Mouse (Mus musculus) spleen, postnatal 10 days (tissue): ENCODE measurements around the gene Pitpnc1.

Experiments used
- DNase-seq, 2 experiments: peaks; one replicate each; pipeline ENCODE4 v3.0.0; 2021 to 2022; ENCODE audit warnings: low spot score in 2 of 2

Pitpnc1 gene

DNA sequence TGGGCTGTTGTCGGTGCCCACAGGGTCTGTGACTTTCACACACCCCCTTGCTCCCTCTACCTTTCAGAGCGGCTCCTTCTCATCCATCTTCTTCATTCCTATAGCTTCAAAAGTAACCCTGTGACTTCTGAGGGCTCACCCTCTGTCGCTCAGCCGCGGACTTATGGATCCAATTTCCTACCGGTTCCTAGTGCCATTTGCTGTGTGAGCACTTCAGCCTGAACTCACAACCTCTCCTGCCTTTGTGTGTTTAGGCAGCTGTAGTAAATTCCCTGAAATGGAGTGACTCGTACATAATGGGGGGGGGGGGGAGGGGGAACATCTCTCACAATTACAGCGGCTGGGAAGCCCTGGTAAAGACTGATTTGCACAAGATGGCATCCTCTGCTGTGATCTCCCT is 191.2 kb downstream of the Pitpnc1 start:
- no peak for DNase-seq

DNA sequence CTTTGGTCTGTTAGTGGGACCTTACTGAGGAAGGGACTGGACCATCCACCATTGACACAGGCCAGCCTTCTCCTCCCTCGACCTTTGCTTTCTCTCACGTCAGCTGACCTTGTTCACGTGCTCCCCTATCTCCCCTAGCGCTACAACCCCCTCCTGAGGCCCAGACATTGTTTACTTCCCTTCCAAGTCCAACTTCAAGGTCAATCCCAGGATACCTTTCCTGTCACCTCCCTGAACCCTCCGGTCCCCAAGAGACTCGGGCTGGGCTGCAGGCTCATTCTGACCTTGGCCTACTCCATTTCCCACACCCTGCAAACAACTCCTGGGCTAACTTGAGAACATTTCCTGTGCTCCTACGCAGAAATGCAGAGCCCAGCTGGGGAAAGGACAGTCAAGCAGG is 193.6 kb downstream of the Pitpnc1 start:
- DNase-seq: no peak

- no peak for DNase-seq
Observed at GRCm38 (mm10) chr11:107276337-107276736, 194.2 kb downstream of the Pitpnc1 start.

GRCm38 (mm10) chr11:107275902-107276301 is 194.6 kb downstream of the Pitpnc1 start:
- peak in 1 of 2 experiments; percentile 33 for DNase-seq

DNA sequence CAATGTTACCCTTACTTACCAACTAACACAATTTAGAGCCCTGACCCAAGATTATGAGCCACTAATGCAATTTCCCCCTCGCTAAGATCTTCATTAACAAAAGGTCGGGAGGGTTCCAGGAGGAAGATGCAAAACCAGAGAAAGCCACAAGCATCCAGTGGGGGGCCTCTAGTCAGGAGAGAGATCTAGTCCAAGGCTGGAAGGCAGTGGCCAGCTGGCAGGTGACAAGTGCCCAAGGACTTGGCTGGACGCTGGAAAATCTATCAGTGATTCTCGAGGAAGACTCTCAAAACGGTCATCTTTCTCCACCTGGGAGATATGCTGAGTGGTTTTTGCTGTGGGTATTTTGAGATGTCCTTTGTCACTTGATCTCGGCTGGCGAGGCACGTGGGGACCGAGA is 196.3 kb downstream of the Pitpnc1 start:
- DNase-seq: no peak

- DNase-seq: no peak
Observed at GRCm38 (mm10) chr11:107272351-107272975, 198.0 kb downstream of the Pitpnc1 start.

GRCm38 (mm10) chr11:107270564-107270963 is 199.9 kb downstream of the Pitpnc1 start:
- no peak for DNase-seq

- peak in 1 of 2 experiments; percentile 46 for DNase-seq
Observed at GRCm38 (mm10) chr11:107267522-107267921, 203.0 kb downstream of the Pitpnc1 start.

- DNase-seq: no peak
Observed at GRCm38 (mm10) chr11:107265861-107266260, 204.6 kb downstream of the Pitpnc1 start.

DNA sequence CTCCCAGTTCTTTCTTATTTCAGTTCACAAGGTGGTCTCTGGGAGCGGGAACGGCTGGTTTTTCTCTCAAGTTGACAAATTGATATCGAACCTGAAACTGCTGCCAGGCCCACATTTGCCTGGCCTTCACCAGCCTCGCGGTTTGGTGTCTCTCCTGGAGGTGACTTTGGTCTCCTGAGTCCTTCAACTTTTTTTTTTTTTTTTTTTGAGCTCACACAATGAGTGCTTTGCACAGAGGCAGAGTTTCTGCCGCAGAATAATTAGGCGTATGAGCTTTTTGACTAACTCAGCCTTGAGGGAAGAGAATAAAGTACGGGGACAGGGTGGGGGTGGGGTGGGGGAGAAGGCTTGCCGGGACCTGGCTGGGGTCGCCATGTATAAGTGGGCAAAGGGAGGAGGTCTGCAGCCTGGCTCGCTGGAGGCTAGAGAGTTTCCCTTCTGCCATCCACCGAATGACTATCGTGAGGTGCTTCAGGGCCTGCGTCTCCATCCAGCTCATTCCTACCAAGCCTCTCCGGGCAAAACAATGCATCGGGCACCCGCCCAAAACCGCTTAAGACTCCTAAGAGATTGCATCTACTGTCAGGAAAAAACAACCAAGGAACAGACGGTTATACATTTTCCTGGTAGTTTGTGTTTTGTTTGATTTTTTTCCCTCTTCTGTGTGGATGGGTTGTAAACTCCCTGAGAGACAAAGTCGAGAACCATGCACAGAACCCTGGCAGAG is 205.4 kb downstream of the Pitpnc1 start:
- peak in 1 of 2 experiments; percentile 22 for DNase-seq

GRCm38 (mm10) chr11:107263838-107264237 is 206.7 kb downstream of the Pitpnc1 start:
- DNase-seq: no peak

GRCm38 (mm10) chr11:107259428-107259827 is 211.1 kb downstream of the Pitpnc1 start:
- DNase-seq: no peak

- DNase-seq: peak in 1 of 2 experiments; percentile 51
Observed at GRCm38 (mm10) chr11:107255185-107255584, 215.3 kb downstream of the Pitpnc1 start.

DNA sequence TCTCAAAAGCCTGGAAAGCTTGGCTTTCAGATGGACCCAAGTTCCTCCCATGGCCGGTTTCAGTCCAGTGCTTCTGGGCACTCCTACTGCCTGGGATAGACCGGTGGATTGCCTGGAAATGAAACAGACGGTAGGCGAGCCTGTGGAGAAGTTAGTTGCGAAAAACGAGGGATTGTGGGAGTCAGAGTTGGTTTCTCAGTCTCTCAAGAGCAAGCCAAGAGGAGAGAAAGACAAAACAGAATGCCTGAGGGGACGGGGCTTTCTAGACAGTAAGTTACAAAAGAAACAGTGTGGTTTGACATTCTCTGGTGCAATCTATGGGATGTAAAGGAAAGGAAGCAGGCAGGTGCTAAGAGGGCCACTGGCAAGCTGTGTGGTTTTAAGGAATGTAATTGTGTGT is 216.3 kb downstream of the Pitpnc1 start:
- no peak for DNase-seq

GRCm38 (mm10) chr11:107252026-107252425 is 218.5 kb downstream of the Pitpnc1 start:
- no peak for DNase-seq

DNA sequence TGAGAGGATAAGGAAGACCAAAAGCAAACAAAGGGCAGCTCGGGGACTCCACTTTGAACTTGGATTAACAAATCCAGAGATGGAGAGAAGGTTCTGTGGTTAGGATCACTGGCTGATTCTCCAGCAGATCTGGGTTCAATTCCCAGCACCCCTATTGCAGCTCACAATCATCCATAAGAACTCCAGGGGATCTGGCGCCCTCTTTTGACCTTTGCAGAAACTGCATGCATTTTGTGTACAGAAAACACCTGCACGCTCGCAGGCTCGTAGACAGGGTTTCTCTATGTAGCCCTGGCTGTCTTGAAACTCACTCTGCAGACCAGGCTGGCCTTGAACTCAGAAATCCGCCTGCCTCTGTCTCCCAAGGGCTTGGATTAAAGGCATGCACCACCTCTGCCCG is 219.0 kb downstream of the Pitpnc1 start:
- peak in 1 of 2 experiments; percentile 23 for DNase-seq

DNA sequence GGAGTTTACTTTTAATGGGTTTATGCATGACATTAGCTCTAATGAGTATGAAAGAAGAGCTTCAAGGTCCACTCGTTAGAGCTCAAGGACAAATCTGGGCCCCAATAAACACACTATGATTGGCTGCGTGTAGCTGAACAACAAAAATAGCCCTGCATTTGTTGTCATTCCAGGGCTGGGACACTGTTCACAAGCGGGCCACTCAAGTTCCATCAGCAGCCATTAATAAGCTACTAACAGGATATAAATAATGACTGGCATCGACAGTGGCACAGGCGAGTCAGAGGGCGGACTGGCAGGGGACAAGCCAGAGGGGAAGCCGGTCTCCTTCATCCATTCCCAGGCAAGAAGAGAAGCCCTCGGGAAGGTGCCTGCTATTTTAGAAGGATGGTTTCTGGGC is 219.6 kb downstream of the Pitpnc1 start:
- DNase-seq: no peak

GRCm38 (mm10) chr11:107248753-107249152 is 221.7 kb downstream of the Pitpnc1 start:
- no peak for DNase-seq

- no peak for DNase-seq
Observed at GRCm38 (mm10) chr11:107245657-107246056, 224.8 kb downstream of the Pitpnc1 start.

DNA sequence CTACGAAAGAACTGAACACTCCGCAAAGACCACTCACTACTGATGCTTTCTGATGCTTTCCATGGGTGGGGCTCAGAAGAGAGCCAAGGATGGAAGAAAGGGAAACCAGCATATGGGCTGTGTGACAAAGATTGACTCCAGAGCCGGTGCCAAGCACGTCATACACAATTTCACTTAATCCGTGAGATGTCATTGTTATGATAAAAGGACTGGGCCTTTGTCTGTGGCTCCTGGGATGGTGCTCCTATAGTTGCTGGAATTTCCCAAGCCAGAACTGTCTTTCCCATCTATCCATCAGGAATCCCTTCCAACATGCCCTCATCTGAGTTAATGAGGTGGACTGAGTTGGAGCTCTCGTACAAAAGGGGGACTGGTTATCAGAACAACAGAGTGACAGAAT is 227.4 kb downstream of the Pitpnc1 start:
- DNase-seq: no peak

DNA sequence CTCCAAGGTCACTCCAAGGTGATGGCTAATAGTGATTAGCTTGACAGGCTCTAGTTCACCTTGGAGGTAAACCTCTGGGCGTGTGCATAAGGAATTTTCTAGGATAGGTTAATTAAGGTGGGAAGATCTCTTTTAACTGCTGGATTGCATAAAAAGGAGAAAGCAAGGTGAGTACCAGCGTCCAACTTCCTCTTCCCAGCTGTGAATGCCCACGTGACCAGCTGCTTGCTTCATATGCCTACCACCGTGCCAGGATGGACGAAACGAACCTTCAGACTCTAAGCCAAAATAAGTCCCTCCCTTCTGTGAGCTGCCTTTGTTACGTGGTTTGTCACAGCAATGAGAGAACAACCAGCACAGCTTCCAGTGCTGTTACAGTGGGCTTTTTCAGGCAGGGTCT is 228.8 kb downstream of the Pitpnc1 start:
- no peak for DNase-seq

- no peak for DNase-seq
Observed at GRCm38 (mm10) chr11:107238506-107238905, 232.0 kb downstream of the Pitpnc1 start.

GRCm38 (mm10) chr11:107237532-107237931 is 233.0 kb downstream of the Pitpnc1 start:
- DNase-seq: no peak
